Mouse (Mus musculus) myocyte (in vitro differentiated cells): ENCODE data around the gene Pax4. TPM values are rescaled to one million over a fixed set of nuclear protein-coding genes. Genes with fewer than 3 reads are reported as not detected.

Experiments
- H3K27me3 ChIP-seq: one replicate; pipeline ENCODE4 v1.6.1; 2011; ENCODE audit not compliant: control insufficient read depth, insufficient read depth, insufficient read length
- H3K36me3 ChIP-seq: one replicate; pipeline ENCODE4 v1.6.1; 2011; ENCODE audit not compliant: control insufficient read depth, insufficient read depth
- H3K4me2 ChIP-seq: one replicate; pipeline ENCODE4 v1.6.1; 2011; ENCODE audit warnings: low read depth, control low read depth
- H3K4me3 ChIP-seq: one replicate; pipeline ENCODE4 v1.5.1; 2011; ENCODE audit warnings: mild to moderate bottlenecking, control low read depth, moderate library complexity
- H3K79me2 ChIP-seq: one replicate; pipeline ENCODE4 v1.6.1; 2011; ENCODE audit not compliant: control insufficient read depth, insufficient read depth
- H3ac ChIP-seq: one replicate; pipeline ENCODE4 v1.6.1; 2011; ENCODE audit not compliant: control insufficient read depth, insufficient read length
- CEBPB ChIP-seq: IDR thresholded peaks from 2 replicates; pipeline ENCODE4 v1.6.1; 2011; ENCODE audit warnings: mild to moderate bottlenecking, moderate library complexity; ENCODE audit not compliant: poor library complexity, insufficient read depth, severe bottlenecking
- E2F4 ChIP-seq: IDR thresholded peaks from one replicate; pipeline ENCODE4 v1.6.1; 2011; ENCODE audit warnings: mild to moderate bottlenecking, control low read depth, moderate library complexity; ENCODE audit not compliant: insufficient read depth
- MAX ChIP-seq: IDR thresholded peaks from one replicate; pipeline ENCODE4 v1.6.1; 2011; ENCODE audit warnings: low read depth, mild to moderate bottlenecking, control low read depth
- MYOD1 ChIP-seq, 3 experiments: IDR thresholded peaks; one replicate each; pipeline ENCODE4 v1.6.1; 2011; ENCODE audit warnings: control low read depth in 2 of 3, low read depth in 2 of 3, mild to moderate bottlenecking in 2 of 3, moderate library complexity in 1 of 3; ENCODE audit not compliant: insufficient read length in 2 of 3, control insufficient read depth in 1 of 3
- MYOG ChIP-seq, 3 experiments: IDR thresholded peaks; one replicate each; pipeline ENCODE4 v1.6.1; 2011; ENCODE audit warnings: control low read depth in 2 of 3, low read depth in 2 of 3, mild to moderate bottlenecking in 2 of 3; ENCODE audit not compliant: insufficient read length in 2 of 3, control insufficient read depth in 1 of 3, insufficient read depth in 1 of 3
- POLR2A ChIP-seq: IDR thresholded peaks from one replicate; pipeline ENCODE4 v1.6.1; 2011; ENCODE audit warnings: low read depth, mild to moderate bottlenecking, control low read depth, moderate library complexity; ENCODE audit not compliant: insufficient read length
- POLR2AphosphoS2 ChIP-seq: IDR thresholded peaks from one replicate; pipeline ENCODE4 v1.6.1; 2011; ENCODE audit warnings: low read depth, control low read depth; ENCODE audit not compliant: insufficient read length
- REST ChIP-seq: IDR thresholded peaks from one replicate; pipeline ENCODE4 v1.6.1; 2011; ENCODE audit warnings: mild to moderate bottlenecking, control low read depth, moderate library complexity; ENCODE audit not compliant: insufficient read depth, insufficient read length
- SRF ChIP-seq: IDR thresholded peaks from one replicate; pipeline ENCODE4 v1.6.1; 2011; ENCODE audit warnings: low read depth; ENCODE audit not compliant: control insufficient read depth, insufficient read length
- TCF12 ChIP-seq: IDR thresholded peaks from one replicate; pipeline ENCODE4 v1.6.1; 2011; ENCODE audit warnings: mild to moderate bottlenecking, control low read depth; ENCODE audit not compliant: poor library complexity, insufficient read depth, severe bottlenecking
- TCF3 ChIP-seq: IDR thresholded peaks from one replicate; pipeline ENCODE4 v1.6.1; 2011; ENCODE audit warnings: low read depth, control low read depth; ENCODE audit not compliant: insufficient read length
- USF1 ChIP-seq: IDR thresholded peaks from one replicate; pipeline ENCODE4 v1.6.1; 2011; ENCODE audit warnings: low read depth, mild to moderate bottlenecking, control low read depth, moderate library complexity
- polyA plus RNA-seq: library from polyadenylated mRNA; unstranded; fragments of >200 nt; fragmentation: generic; extraction: Trizol; gene quantifications from one replicate; pipeline ENCODE4 v1.2.1, GENCODE M21; 2012; ENCODE audit warnings: missing spikeins

Gene Pax4
- polyA plus RNA-seq, 1 experiment = not detected

DNA sequence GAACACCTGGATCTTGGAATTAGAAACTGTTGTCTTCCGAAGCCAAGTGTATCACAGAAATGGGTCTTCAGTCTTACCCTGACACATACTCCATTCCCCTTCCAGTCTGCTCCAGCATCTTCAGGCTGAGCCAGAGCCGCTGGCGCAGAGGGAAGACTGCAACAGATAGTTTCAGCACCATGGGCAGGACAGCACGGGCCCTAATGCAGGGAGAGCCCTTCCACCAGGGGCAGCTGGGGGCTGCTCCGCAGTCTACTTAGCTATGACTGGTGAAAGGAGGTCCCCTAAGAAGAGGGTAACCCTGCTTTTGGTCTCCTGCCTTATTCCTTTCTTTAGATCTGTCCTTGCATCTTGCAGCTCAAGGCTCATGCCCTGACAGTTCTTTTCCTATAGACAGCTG is 1.3 kb upstream of the Pax4 start:
- H3K79me2 ChIP-seq = no peaks in the 10 kb centered on the region
- no peak overlapping the region for H3ac ChIP-seq
- peaks cover 51% of the 10 kb centered on the region for H3K27me3 ChIP-seq
- no peak overlapping the region for H3K4me2 ChIP-seq
- no peaks in the 10 kb centered on the region for H3K36me3 ChIP-seq
- no peak overlapping the region for H3K4me3 ChIP-seq
- TF ChIP-seq POLR2AphosphoS2 (no peak), TCF3 (no peak), MYOG (IDR thresholded peaks at IDR 0.05; ENCODE audit: control insufficient read depth in 1 of 3, insufficient read depth in 1 of 3, insufficient read length in 2 of 3, low read depth in 2 of 3) (no peak), CEBPB (no peak), MYOD1 (IDR thresholded peaks at IDR 0.05; ENCODE audit: control insufficient read depth in 1 of 3, insufficient read length in 2 of 3, low read depth in 2 of 3) (no peak), MAX (no peak), USF1 (no peak), REST (peak; percentile 76)

GRCm38 (mm10) chr6:28447937-28448336 is 1.2 kb downstream of the Pax4 start:
- H3K27me3 ChIP-seq = peaks cover 58% of the 10 kb centered on the region

DNA sequence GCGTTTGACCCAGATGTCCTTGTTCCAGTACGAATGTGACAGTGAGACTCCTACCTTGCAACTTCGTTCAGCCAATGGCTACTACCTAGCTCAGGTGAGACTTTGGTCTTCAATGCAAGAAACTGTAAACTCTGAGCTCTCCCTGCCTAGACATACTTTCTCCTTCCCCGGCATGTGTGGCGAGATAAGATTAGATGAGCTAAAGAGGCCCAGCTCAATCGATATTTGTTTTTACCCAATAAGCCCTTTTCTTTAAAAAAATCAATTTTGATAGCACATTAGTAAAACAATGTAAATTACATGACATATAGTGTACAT is 17.7 kb downstream of the Pax4 start:
- no peak overlapping the region for H3K4me3 ChIP-seq
- H3K79me2 ChIP-seq = no peaks in the 10 kb centered on the region
- H3K36me3 ChIP-seq = no peaks in the 10 kb centered on the region
- no peak overlapping the region for H3K4me2 ChIP-seq
- no peak overlapping the region for H3ac ChIP-seq
- no peaks in the 10 kb centered on the region for H3K27me3 ChIP-seq
- no peak for TF ChIP-seq SRF
- TF ChIP-seq POLR2AphosphoS2 = no peak
- TF ChIP-seq TCF12 = no peak
- no peak for TF ChIP-seq CEBPB
- no peak for TF ChIP-seq MAX
- TF ChIP-seq MYOG (IDR thresholded peaks at IDR 0.05; ENCODE audit: control insufficient read depth in 1 of 3, insufficient read depth in 1 of 3, insufficient read length in 2 of 3, low read depth in 2 of 3) = no peak
- TF ChIP-seq MYOD1 (IDR thresholded peaks at IDR 0.05; ENCODE audit: control insufficient read depth in 1 of 3, insufficient read length in 2 of 3, low read depth in 2 of 3) = no peak
- no peak for TF ChIP-seq POLR2A
- no peak for TF ChIP-seq E2F4
- TF ChIP-seq USF1 = no peak
- no peak for TF ChIP-seq TCF3
- TF ChIP-seq REST = no peak

More at GRCm38 (mm10) chr6:28447937-28448336, 1.2 kb downstream of the Pax4 start:
- H3K4me2 ChIP-seq = no peak overlapping the region
- no peak overlapping the region for H3K4me3 ChIP-seq
- no peak overlapping the region for H3ac ChIP-seq
- no peaks in the 10 kb centered on the region for H3K79me2 ChIP-seq
- TF ChIP-seq MYOG (IDR thresholded peaks at IDR 0.05; ENCODE audit: control insufficient read depth in 1 of 3, insufficient read depth in 1 of 3, insufficient read length in 2 of 3, low read depth in 2 of 3) (no peak), SRF (no peak), TCF3 (no peak), POLR2AphosphoS2 (no peak), MAX (no peak), POLR2A (no peak), E2F4 (no peak)
- H3K36me3 ChIP-seq = no peaks in the 10 kb centered on the region

- Histone ChIP-seq H3K4me2 (no peak overlapping the region), H3K27me3 (no peaks in the 10 kb centered on the region), H3K79me2 (no peaks in the 10 kb centered on the region), H3K4me3 (no peak overlapping the region), H3K36me3 (no peaks in the 10 kb centered on the region), H3ac (no peak overlapping the region)
- no peak for TF ChIP-seq TCF12
- TF ChIP-seq MYOD1 (IDR thresholded peaks at IDR 0.05; ENCODE audit: control insufficient read depth in 1 of 3, insufficient read length in 2 of 3, low read depth in 2 of 3) = no peak
- TF ChIP-seq SRF = no peak
- TF ChIP-seq REST = no peak
- TF ChIP-seq MYOG (IDR thresholded peaks at IDR 0.05; ENCODE audit: control insufficient read depth in 1 of 3, insufficient read depth in 1 of 3, insufficient read length in 2 of 3, low read depth in 2 of 3) = no peak
- no peak for TF ChIP-seq CEBPB
- TF ChIP-seq POLR2A = no peak
- TF ChIP-seq POLR2AphosphoS2 = no peak
- TF ChIP-seq USF1 = no peak
- no peak for TF ChIP-seq TCF3
- no peak for TF ChIP-seq E2F4
- no peak for TF ChIP-seq MAX
These were observed 18.2 kb downstream of the Pax4 start for GRCm38 (mm10) chr6:28430795-28431537.

GRCm38 (mm10) chr6:28429870-28430269 is 19.3 kb downstream of the Pax4 start:
- Histone ChIP-seq H3K4me2 (no peak overlapping the region), H3K4me3 (no peak overlapping the region), H3K79me2 (no peaks in the 10 kb centered on the region), H3K36me3 (no peaks in the 10 kb centered on the region), H3ac (no peak overlapping the region), H3K27me3 (no peaks in the 10 kb centered on the region)
- TF ChIP-seq MAX = no peak
- TF ChIP-seq CEBPB = no peak
- no peak for TF ChIP-seq MYOD1 (IDR thresholded peaks at IDR 0.05; ENCODE audit: control insufficient read depth in 1 of 3, insufficient read length in 2 of 3, low read depth in 2 of 3)
- no peak for TF ChIP-seq TCF3
- no peak for TF ChIP-seq SRF
- no peak for TF ChIP-seq MYOG (IDR thresholded peaks at IDR 0.05; ENCODE audit: control insufficient read depth in 1 of 3, insufficient read depth in 1 of 3, insufficient read length in 2 of 3, low read depth in 2 of 3)
- TF ChIP-seq USF1 = no peak
- no peak for TF ChIP-seq E2F4
- no peak for TF ChIP-seq REST
- TF ChIP-seq POLR2AphosphoS2 = no peak
